Mouse (Mus musculus): ENCODE data around the gene Tkt.

- TF ChIP-seq CTCF (IDR thresholded peaks at IDR 0.05; ENCODE audit: low read depth, low read length), result no peak
- TF ChIP-seq GATA1 (IDR thresholded peaks at IDR 0.05; ENCODE audit: borderline replicate concordance, low read length), result no peak
- TF ChIP-seq TAL1 (conservative IDR thresholded peaks at IDR 0.05; ENCODE audit: low read depth, low read length), result no peak
These were observed 9.6 kb downstream of the Tkt start for GRCm38 (mm10) chr14:30557730-30558129.

Measured in G1E (cell line).